Mouse (Mus musculus): ENCODE results near the gene Ssna1. TPM values are rescaled to one million over a fixed set of nuclear protein-coding genes. Genes with fewer than 3 reads are reported as not detected.
"Not testable (repeated sequence)": the region's sequence is repeated elsewhere in the genome, so short reads cannot be mapped to it uniquely, and the experiment has no call there.

Gene Ssna1
- polyA plus RNA-seq, 1 experiment from 2014 or later: 94.7 TPM

GRCm38 (mm10) chr2:25264851-25265250, 7.4 kb downstream of the Ssna1 start:
- no peak overlapping the region for H3K9ac ChIP-seq (ENCODE audit: low read depth, low read length)
- H3K4me3 ChIP-seq (ENCODE audit: low read depth, low read length): no peak overlapping the region
- H3K4me1 ChIP-seq (ENCODE audit: control insufficient read depth, low read depth, low read length): peaks cover 56% of the 10 kb centered on the region

GRCm38 (mm10) chr2:25264286-25264660, 8.0 kb downstream of the Ssna1 start:
- 62% methylated on average over 5 of the region's 5 CpGs for WGBS (ENCODE audit: insufficient replicate concordance)
- Histone ChIP-seq H3K27me3 (ENCODE audit: control insufficient read depth, insufficient read depth, low read depth, low read length) (no peaks in the 10 kb centered on the region), H3K9ac (ENCODE audit: low read depth, low read length) (0 out of 2 replicates have a peak overlapping the region, but pooled peaks have one; percentile 3), H3K36me3 (ENCODE audit: control insufficient read depth, insufficient read depth) (no peaks in the 10 kb centered on the region; the same call in 1 of the 2 replicates), H3K27ac (ENCODE audit: low read length) (no peak overlapping the region), H3K4me3 (ENCODE audit: low read depth, low read length) (no peak overlapping the region), H3K4me1 (ENCODE audit: control insufficient read depth, low read depth, low read length) (peaks cover 56% of the 10 kb centered on the region), H3K9me3 (replicated peaks; ENCODE audit: control insufficient read depth, low read length) (no peaks in the 10 kb centered on the region), H3K4me2 (ENCODE audit: low read depth, low read length) (peak overlapping the region; percentile 24; the same call in 1 of the 2 replicates)
- ATAC-seq (ENCODE audit: low read depth): no peak

More at GRCm38 (mm10) chr2:25264851-25265250, 7.4 kb downstream of the Ssna1 start:
- H3K4me2 ChIP-seq (ENCODE audit: low read depth, low read length): peak overlapping the region; percentile 24; the same call in 1 of the 2 replicates
- H3K9me3 ChIP-seq (replicated peaks; ENCODE audit: control insufficient read depth, low read length): no peaks in the 10 kb centered on the region
- H3K27ac ChIP-seq (ENCODE audit: low read length): no peak overlapping the region
- no peak for ATAC-seq (ENCODE audit: low read depth)
- H3K36me3 ChIP-seq (ENCODE audit: control insufficient read depth, insufficient read depth): no peaks in the 10 kb centered on the region; the same call in 1 of the 2 replicates
- WGBS (ENCODE audit: insufficient replicate concordance): 61% methylated on average over 3 of the region's 3 CpGs
- no peaks in the 10 kb centered on the region for H3K27me3 ChIP-seq (ENCODE audit: control insufficient read depth, insufficient read depth, low read depth, low read length)

- H3K27me3 ChIP-seq (ENCODE audit: control insufficient read depth, insufficient read depth, low read depth, low read length): no peaks in the 10 kb centered on the region
- peak overlapping the region; percentile 81 for H3K9ac ChIP-seq (ENCODE audit: low read depth, low read length)
- ATAC-seq (ENCODE audit: low read depth): no peak
Observed at GRCm38 (mm10) chr2:25263623-25264285, 8.5 kb downstream of the Ssna1 start.

GRCm38 (mm10) chr2:25262795-25263622, 9.2 kb downstream of the Ssna1 start:
- peak overlapping the region; percentile 74 for H3K27ac ChIP-seq (ENCODE audit: low read length)
- H3K4me1 ChIP-seq (ENCODE audit: control insufficient read depth, low read depth, low read length): peaks cover 54% of the 10 kb centered on the region
- no peaks in the 10 kb centered on the region for H3K36me3 ChIP-seq (ENCODE audit: control insufficient read depth, insufficient read depth)
- H3K4me2 ChIP-seq (ENCODE audit: low read depth, low read length): peak overlapping the region; percentile 100
- no peaks in the 10 kb centered on the region for H3K27me3 ChIP-seq (ENCODE audit: control insufficient read depth, insufficient read depth, low read depth, low read length)
- peak overlapping the region; percentile 89 for H3K4me3 ChIP-seq (ENCODE audit: low read depth, low read length)
- peak; percentile 14 for ATAC-seq (ENCODE audit: low read depth)
- H3K9me3 ChIP-seq (replicated peaks; ENCODE audit: control insufficient read depth, low read length): no peaks in the 10 kb centered on the region
- WGBS (ENCODE audit: insufficient replicate concordance): under 1% methylated on average over 82 of the region's 82 CpGs
- H3K9ac ChIP-seq (ENCODE audit: low read depth, low read length): peak overlapping the region; percentile 81

More at GRCm38 (mm10) chr2:25263623-25264285, 8.5 kb downstream of the Ssna1 start:
- 29% methylated on average over 12 of the region's 12 CpGs for WGBS (ENCODE audit: insufficient replicate concordance)
- H3K4me2 ChIP-seq (ENCODE audit: low read depth, low read length): peak overlapping the region; percentile 100
- H3K9me3 ChIP-seq (replicated peaks; ENCODE audit: control insufficient read depth, low read length): no peaks in the 10 kb centered on the region
- no peaks in the 10 kb centered on the region for H3K36me3 ChIP-seq (ENCODE audit: control insufficient read depth, insufficient read depth)
- H3K4me3 ChIP-seq (ENCODE audit: low read depth, low read length): peak overlapping the region; percentile 89
- H3K27ac ChIP-seq (ENCODE audit: low read length): no peak overlapping the region
- H3K4me1 ChIP-seq (ENCODE audit: control insufficient read depth, low read depth, low read length): peaks cover 56% of the 10 kb centered on the region

- H3K4me3 ChIP-seq (ENCODE audit: low read depth, low read length): peak within 1 kb of the TSS; percentile 89
- under 1% methylated on average over 39 of the region's 39 CpGs for WGBS (ENCODE audit: insufficient replicate concordance)
- peak; percentile 98 for ATAC-seq (ENCODE audit: low read depth)
- peak within 1 kb of the TSS; percentile 100 for H3K4me2 ChIP-seq (ENCODE audit: low read depth, low read length)
- peaks cover 48% of the 10 kb centered on the region for H3K4me1 ChIP-seq (ENCODE audit: control insufficient read depth, low read depth, low read length)
- H3K9me3 ChIP-seq (replicated peaks; ENCODE audit: control insufficient read depth, low read length): no peaks in the 10 kb centered on the region
- no peaks in the 10 kb centered on the region for H3K36me3 ChIP-seq (ENCODE audit: control insufficient read depth, insufficient read depth)
- H3K9ac ChIP-seq (ENCODE audit: low read depth, low read length): peak within 1 kb of the TSS; percentile 81
- H3K27ac ChIP-seq (ENCODE audit: low read length): peak within 1 kb of the TSS; percentile 74
- H3K27me3 ChIP-seq (ENCODE audit: control insufficient read depth, insufficient read depth, low read depth, low read length): no peaks in the 10 kb centered on the region
Observed at GRCm38 (mm10) chr2:25262291-25262767, 9.9 kb downstream of the Ssna1 start, which contains the start of gene Tprn. Gene Tprn, plus strand, starts transcription at chr2:25262618.

GRCm38 (mm10) chr2:25261870-25262269, 10.4 kb downstream of the Ssna1 start:
- H3K4me1 ChIP-seq (ENCODE audit: control insufficient read depth, low read depth, low read length): peaks cover 43% of the 10 kb centered on the region
- H3K4me3 ChIP-seq (ENCODE audit: low read depth, low read length): peak overlapping the region; percentile 89
- no peaks in the 10 kb centered on the region for H3K36me3 ChIP-seq (ENCODE audit: control insufficient read depth, insufficient read depth)
- 44% methylated on average over 11 of the region's 12 CpGs for WGBS (ENCODE audit: insufficient replicate concordance)
- H3K27me3 ChIP-seq (ENCODE audit: control insufficient read depth, insufficient read depth, low read depth, low read length): no peaks in the 10 kb centered on the region
- peak overlapping the region; percentile 68 for H3K27ac ChIP-seq (ENCODE audit: low read length)
- peak overlapping the region; percentile 100 for H3K4me2 ChIP-seq (ENCODE audit: low read depth, low read length)
- peak overlapping the region; percentile 69 for H3K9ac ChIP-seq (ENCODE audit: low read depth, low read length)
- ATAC-seq (ENCODE audit: low read depth): peak; percentile 1
- H3K9me3 ChIP-seq (replicated peaks; ENCODE audit: control insufficient read depth, low read length): no peaks in the 10 kb centered on the region

GRCm38 (mm10) chr2:25258887-25259286, 13.4 kb downstream of the Ssna1 start:
- Histone ChIP-seq H3K27ac (ENCODE audit: low read length) (no peak overlapping the region), H3K4me2 (ENCODE audit: low read depth, low read length) (no peak overlapping the region), H3K9ac (ENCODE audit: low read depth, low read length) (no peak overlapping the region), H3K9me3 (replicated peaks; ENCODE audit: control insufficient read depth, low read length) (no peaks in the 10 kb centered on the region), H3K36me3 (ENCODE audit: control insufficient read depth, insufficient read depth) (no peaks in the 10 kb centered on the region), H3K4me3 (ENCODE audit: low read depth, low read length) (no peak overlapping the region), H3K4me1 (ENCODE audit: control insufficient read depth, low read depth, low read length) (peaks cover 28% of the 10 kb centered on the region), H3K27me3 (ENCODE audit: control insufficient read depth, insufficient read depth, low read depth, low read length) (no peaks in the 10 kb centered on the region)
- WGBS (ENCODE audit: insufficient replicate concordance): 38% methylated on average over 2 of the region's 2 CpGs
- no peak for ATAC-seq (ENCODE audit: low read depth)

- not testable (repeated sequence) for ATAC-seq (ENCODE audit: low read depth); H3K4me3 ChIP-seq (ENCODE audit: low read depth, low read length); H3K36me3 ChIP-seq (ENCODE audit: control insufficient read depth, insufficient read depth); H3K9me3 ChIP-seq (replicated peaks; ENCODE audit: control insufficient read depth, low read length); H3K27ac ChIP-seq (ENCODE audit: low read length); H3K27me3 ChIP-seq (ENCODE audit: control insufficient read depth, insufficient read depth, low read depth, low read length); H3K9ac ChIP-seq (ENCODE audit: low read depth, low read length); H3K4me2 ChIP-seq (ENCODE audit: low read depth, low read length)
- peaks cover 19% of the 10 kb centered on the region for H3K4me1 ChIP-seq (ENCODE audit: control insufficient read depth, low read depth, low read length)
- 72% methylated on average over 5 of the region's 5 CpGs for WGBS (ENCODE audit: insufficient replicate concordance)
Observed at GRCm38 (mm10) chr2:25257250-25257649, 15.0 kb downstream of the Ssna1 start.
